Mouse (Mus musculus): ENCODE data around the gene Sntg2. TPM values are rescaled to one million over a fixed set of nuclear protein-coding genes. Genes with fewer than 3 reads are reported as not detected.

Sntg2 gene
- polyA plus RNA-seq, 1 experiment from 2014 or later = 28.3 TPM

DNA sequence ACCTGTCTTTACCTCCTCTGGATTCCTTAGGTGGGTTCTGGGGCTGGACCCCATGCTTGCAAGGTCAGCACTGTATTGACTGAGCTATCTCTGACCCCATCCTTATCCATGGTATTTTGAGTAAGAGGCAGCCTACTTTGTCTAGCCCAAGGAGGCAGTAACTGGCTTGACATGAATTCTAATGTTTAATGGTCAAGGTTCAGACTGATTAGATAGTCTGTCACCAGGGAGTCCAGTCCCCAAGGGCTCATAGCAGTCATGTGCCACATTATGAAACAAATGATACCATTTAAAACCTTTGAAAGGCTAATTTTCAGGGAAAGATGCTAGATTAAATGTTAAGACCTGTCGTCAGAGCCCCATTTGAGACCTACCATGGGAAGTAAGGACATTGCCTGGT lies 174.9 kb downstream of the Sntg2 start:
- no peak overlapping the region for H3K9ac ChIP-seq (ENCODE audit: low read depth, low read length)
- no peaks in the 10 kb centered on the region for H3K36me3 ChIP-seq (ENCODE audit: control insufficient read depth, insufficient read depth, low read length)
- no peaks in the 10 kb centered on the region for H3K9me3 ChIP-seq (ENCODE audit: control insufficient read depth, low read length)
- 58% methylated on average over 1 of the region's 1 CpGs for WGBS
- H3K4me3 ChIP-seq (ENCODE audit: low read length) = no peak overlapping the region
- H3K27ac ChIP-seq (ENCODE audit: low read length) = no peak overlapping the region
- no peaks in the 10 kb centered on the region for H3K4me1 ChIP-seq (ENCODE audit: control insufficient read depth, insufficient read depth, low read length)
- no peaks in the 10 kb centered on the region for H3K27me3 ChIP-seq (replicated peaks; ENCODE audit: control insufficient read depth, insufficient read depth, low read length)
- ATAC-seq = peak; percentile 90
- no peak overlapping the region for H3K4me2 ChIP-seq (ENCODE audit: low read depth, low read length)

GRCm38 (mm10) chr12:30181721-30182120 lies 191.5 kb downstream of the Sntg2 start:
- 70% methylated on average over 3 of the region's 3 CpGs for WGBS
- Histone ChIP-seq H3K27me3 (replicated peaks; ENCODE audit: control insufficient read depth, insufficient read depth, low read length) (no peaks in the 10 kb centered on the region), H3K4me1 (ENCODE audit: control insufficient read depth, insufficient read depth, low read length) (no peaks in the 10 kb centered on the region), H3K9ac (ENCODE audit: low read depth, low read length) (no peak overlapping the region), H3K4me2 (ENCODE audit: low read depth, low read length) (no peak overlapping the region), H3K27ac (ENCODE audit: low read length) (no peak overlapping the region), H3K9me3 (ENCODE audit: control insufficient read depth, low read length) (no peaks in the 10 kb centered on the region), H3K4me3 (ENCODE audit: low read length) (no peak overlapping the region), H3K36me3 (ENCODE audit: control insufficient read depth, insufficient read depth, low read length) (no peaks in the 10 kb centered on the region)
- ATAC-seq = no peak

GRCm38 (mm10) chr12:30179623-30180022 lies 193.6 kb downstream of the Sntg2 start:
- ATAC-seq = no peak
- Histone ChIP-seq H3K27me3 (replicated peaks; ENCODE audit: control insufficient read depth, insufficient read depth, low read length) (no peaks in the 10 kb centered on the region), H3K9ac (ENCODE audit: low read depth, low read length) (no peak overlapping the region), H3K4me2 (ENCODE audit: low read depth, low read length) (no peak overlapping the region), H3K4me3 (ENCODE audit: low read length) (no peak overlapping the region), H3K4me1 (ENCODE audit: control insufficient read depth, insufficient read depth, low read length) (no peaks in the 10 kb centered on the region), H3K27ac (ENCODE audit: low read length) (no peak overlapping the region), H3K36me3 (ENCODE audit: control insufficient read depth, insufficient read depth, low read length) (no peaks in the 10 kb centered on the region), H3K9me3 (ENCODE audit: control insufficient read depth, low read length) (no peaks in the 10 kb centered on the region)
- WGBS = 84% methylated on average over 1 of the region's 1 CpGs

DNA sequence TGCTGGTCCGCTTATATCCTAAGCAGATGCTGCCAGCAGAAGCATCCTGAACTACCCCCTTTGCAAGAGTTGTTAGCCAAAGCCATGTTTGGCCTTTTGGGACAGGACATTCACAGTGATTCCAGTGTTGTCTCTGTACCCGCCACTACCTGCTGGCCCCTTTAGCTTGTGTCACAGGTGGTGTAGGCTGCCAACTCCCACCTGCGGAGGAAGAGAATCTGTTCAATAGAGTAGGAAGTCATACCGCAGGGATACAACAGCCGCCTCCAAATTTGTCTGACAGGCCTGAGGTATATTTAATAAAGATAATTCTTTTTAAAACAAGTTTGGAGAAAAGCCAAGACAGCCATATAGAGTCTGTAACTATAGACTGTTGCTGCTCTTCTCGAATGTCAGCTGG lies 195.2 kb downstream of the Sntg2 start:
- Histone ChIP-seq H3K9me3 (ENCODE audit: control insufficient read depth, low read length) (no peaks in the 10 kb centered on the region), H3K9ac (ENCODE audit: low read depth, low read length) (no peak overlapping the region), H3K4me2 (ENCODE audit: low read depth, low read length) (no peak overlapping the region), H3K4me1 (ENCODE audit: control insufficient read depth, insufficient read depth, low read length) (no peaks in the 10 kb centered on the region), H3K27me3 (replicated peaks; ENCODE audit: control insufficient read depth, insufficient read depth, low read length) (no peaks in the 10 kb centered on the region), H3K4me3 (ENCODE audit: low read length) (no peak overlapping the region), H3K27ac (ENCODE audit: low read length) (no peak overlapping the region), H3K36me3 (ENCODE audit: control insufficient read depth, insufficient read depth, low read length) (no peaks in the 10 kb centered on the region)
- WGBS = 80% methylated on average over 6 of the region's 6 CpGs
- ATAC-seq = no peak

GRCm38 (mm10) chr12:30177529-30177928 lies 195.6 kb downstream of the Sntg2 start:
- no peak overlapping the region for H3K4me3 ChIP-seq (ENCODE audit: low read length)
- H3K4me2 ChIP-seq (ENCODE audit: low read depth, low read length) = no peak overlapping the region
- no peak for ATAC-seq
- no peaks in the 10 kb centered on the region for H3K36me3 ChIP-seq (ENCODE audit: control insufficient read depth, insufficient read depth, low read length)
- no peak overlapping the region for H3K9ac ChIP-seq (ENCODE audit: low read depth, low read length)
- no peak overlapping the region for H3K27ac ChIP-seq (ENCODE audit: low read length)
- H3K27me3 ChIP-seq (replicated peaks; ENCODE audit: control insufficient read depth, insufficient read depth, low read length) = no peaks in the 10 kb centered on the region
- no peaks in the 10 kb centered on the region for H3K9me3 ChIP-seq (ENCODE audit: control insufficient read depth, low read length)
- 89% methylated on average over 2 of the region's 2 CpGs for WGBS
- no peaks in the 10 kb centered on the region for H3K4me1 ChIP-seq (ENCODE audit: control insufficient read depth, insufficient read depth, low read length)

- Histone ChIP-seq H3K9me3 (ENCODE audit: control insufficient read depth, low read length) (no peaks in the 10 kb centered on the region), H3K27me3 (replicated peaks; ENCODE audit: control insufficient read depth, insufficient read depth, low read length) (no peaks in the 10 kb centered on the region), H3K36me3 (ENCODE audit: control insufficient read depth, insufficient read depth, low read length) (no peaks in the 10 kb centered on the region), H3K27ac (ENCODE audit: low read length) (no peak overlapping the region), H3K4me1 (ENCODE audit: control insufficient read depth, insufficient read depth, low read length) (no peaks in the 10 kb centered on the region), H3K4me3 (ENCODE audit: low read length) (no peak overlapping the region), H3K4me2 (ENCODE audit: low read depth, low read length) (no peak overlapping the region), H3K9ac (ENCODE audit: low read depth, low read length) (no peak overlapping the region)
- WGBS = 65% methylated on average over 3 of the region's 3 CpGs
- no peak for ATAC-seq
Measured at GRCm38 (mm10) chr12:30168491-30168890, 204.7 kb downstream of the Sntg2 start.

DNA sequence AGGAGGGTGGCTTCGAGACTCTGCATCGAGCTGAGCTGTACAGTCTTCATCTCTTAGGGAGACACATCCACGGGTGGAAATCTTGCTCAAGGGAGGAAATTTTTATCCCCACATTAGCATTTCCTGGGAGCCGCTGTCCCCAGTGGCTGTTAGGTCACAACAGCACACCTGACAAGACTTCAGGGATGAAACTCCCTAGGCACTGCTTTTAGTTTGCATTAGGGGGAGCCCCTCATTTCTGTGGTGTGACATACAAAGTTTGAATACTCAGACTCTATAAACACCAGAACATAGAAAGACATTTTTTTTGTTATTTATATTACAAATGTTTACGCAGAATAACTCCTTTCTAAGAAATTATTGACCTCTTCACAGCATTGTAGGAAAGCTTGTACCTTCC lies 208.6 kb downstream of the Sntg2 start:
- H3K4me1 ChIP-seq (ENCODE audit: control insufficient read depth, insufficient read depth, low read length) = no peaks in the 10 kb centered on the region
- H3K36me3 ChIP-seq (ENCODE audit: control insufficient read depth, insufficient read depth, low read length) = no peaks in the 10 kb centered on the region
- 80% methylated on average over 5 of the region's 5 CpGs for WGBS
- H3K27ac ChIP-seq (ENCODE audit: low read length) = no peak overlapping the region
- H3K9me3 ChIP-seq (ENCODE audit: control insufficient read depth, low read length) = no peaks in the 10 kb centered on the region
- H3K4me3 ChIP-seq (ENCODE audit: low read length) = no peak overlapping the region
- H3K27me3 ChIP-seq (replicated peaks; ENCODE audit: control insufficient read depth, insufficient read depth, low read length) = no peaks in the 10 kb centered on the region
- no peak for ATAC-seq
- H3K4me2 ChIP-seq (ENCODE audit: low read depth, low read length) = no peak overlapping the region
- H3K9ac ChIP-seq (ENCODE audit: low read depth, low read length) = no peak overlapping the region

DNA sequence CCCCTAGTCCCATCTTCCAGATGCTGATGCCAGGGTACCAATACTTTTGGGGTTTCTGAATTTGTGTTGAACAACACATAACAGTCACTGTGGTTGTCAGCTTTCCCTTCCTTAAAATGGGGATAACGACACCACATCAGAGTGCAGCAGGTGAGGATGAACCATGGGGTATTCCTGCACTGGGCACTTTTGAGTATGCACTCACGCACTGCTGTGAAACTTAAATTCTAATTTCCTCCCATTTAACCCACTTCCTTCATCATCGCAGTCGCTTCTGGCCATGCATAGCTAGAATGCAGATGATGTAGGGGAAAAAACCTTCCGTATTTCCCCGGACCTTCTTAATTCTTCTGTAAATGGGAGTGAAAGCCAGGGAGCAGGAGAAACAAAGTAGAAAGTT lies 209.2 kb downstream of the Sntg2 start:
- no peak overlapping the region for H3K4me2 ChIP-seq (ENCODE audit: low read depth, low read length)
- 91% methylated on average over 6 of the region's 6 CpGs for WGBS
- no peak overlapping the region for H3K27ac ChIP-seq (ENCODE audit: low read length)
- no peaks in the 10 kb centered on the region for H3K9me3 ChIP-seq (ENCODE audit: control insufficient read depth, low read length)
- no peak for ATAC-seq
- H3K9ac ChIP-seq (ENCODE audit: low read depth, low read length) = no peak overlapping the region
- H3K27me3 ChIP-seq (replicated peaks; ENCODE audit: control insufficient read depth, insufficient read depth, low read length) = no peaks in the 10 kb centered on the region
- no peaks in the 10 kb centered on the region for H3K36me3 ChIP-seq (ENCODE audit: control insufficient read depth, insufficient read depth, low read length)
- H3K4me3 ChIP-seq (ENCODE audit: low read length) = no peak overlapping the region
- H3K4me1 ChIP-seq (ENCODE audit: control insufficient read depth, insufficient read depth, low read length) = no peaks in the 10 kb centered on the region

- no peak for ATAC-seq
- 80% methylated on average over 5 of the region's 5 CpGs for WGBS
- Histone ChIP-seq H3K27me3 (replicated peaks; ENCODE audit: control insufficient read depth, insufficient read depth, low read length) (no peaks in the 10 kb centered on the region), H3K4me3 (ENCODE audit: low read length) (no peak overlapping the region), H3K36me3 (ENCODE audit: control insufficient read depth, insufficient read depth, low read length) (no peaks in the 10 kb centered on the region), H3K27ac (ENCODE audit: low read length) (no peak overlapping the region), H3K4me1 (ENCODE audit: control insufficient read depth, insufficient read depth, low read length) (no peaks in the 10 kb centered on the region), H3K4me2 (ENCODE audit: low read depth, low read length) (no peak overlapping the region), H3K9ac (ENCODE audit: low read depth, low read length) (no peak overlapping the region), H3K9me3 (ENCODE audit: control insufficient read depth, low read length) (no peaks in the 10 kb centered on the region)
Measured at GRCm38 (mm10) chr12:30161731-30162406, 211.3 kb downstream of the Sntg2 start.

DNA sequence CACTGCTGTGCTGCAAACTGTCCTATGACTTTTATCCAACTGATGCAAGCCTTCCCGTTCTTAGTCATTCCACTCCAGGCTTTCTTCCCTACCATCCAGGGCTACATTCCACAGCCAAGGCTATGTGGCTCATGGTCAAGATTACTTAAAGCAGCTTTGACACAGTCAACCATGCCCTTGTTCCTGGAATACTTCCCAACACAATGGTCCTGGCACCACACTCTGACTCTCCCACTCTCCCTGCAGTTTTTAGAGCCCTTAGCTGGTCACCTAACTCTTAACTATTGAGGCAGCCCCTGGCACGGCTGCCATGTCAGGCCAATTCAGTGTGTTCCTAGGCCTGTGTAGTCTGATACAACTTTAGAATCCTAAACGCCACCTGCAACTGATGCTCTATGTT lies 212.7 kb downstream of the Sntg2 start:
- Histone ChIP-seq H3K9me3 (ENCODE audit: control insufficient read depth, low read length) (no peaks in the 10 kb centered on the region), H3K4me1 (ENCODE audit: control insufficient read depth, insufficient read depth, low read length) (no peaks in the 10 kb centered on the region)
- ATAC-seq = no peak

More for the DNA sequence above, 212.7 kb downstream of the Sntg2 start:
- Histone ChIP-seq H3K27ac (ENCODE audit: low read length) (no peak overlapping the region), H3K4me2 (ENCODE audit: low read depth, low read length) (no peak overlapping the region), H3K27me3 (replicated peaks; ENCODE audit: control insufficient read depth, insufficient read depth, low read length) (no peaks in the 10 kb centered on the region), H3K4me3 (ENCODE audit: low read length) (no peak overlapping the region), H3K36me3 (ENCODE audit: control insufficient read depth, insufficient read depth, low read length) (no peaks in the 10 kb centered on the region), H3K9ac (ENCODE audit: low read depth, low read length) (no peak overlapping the region)
- 79% methylated on average over 3 of the region's 3 CpGs for WGBS
